Mouse (Mus musculus) adrenal gland, adult 10 weeks (tissue): ENCODE results near the gene B3gat1. TPM values are rescaled to one million over a fixed set of nuclear protein-coding genes. Genes with fewer than 3 reads are reported as not detected.

Experiments used
- polyA plus RNA-seq: library from polyadenylated mRNA; stranded (reverse); fragments of 350-450 nt; fragmentation: Illumina TruSeq; extraction: RNeasy Lipid Tissue Mini Kit (QIAGEN cat#74804); gene quantifications from one replicate; pipeline ENCODE4 v1.2.3, GENCODE M21; 2014; ENCODE audit warnings: low read depth, low replicate concordance

The B3gat1 gene
- polyA plus RNA-seq, result 0.29 TPM

DNA sequence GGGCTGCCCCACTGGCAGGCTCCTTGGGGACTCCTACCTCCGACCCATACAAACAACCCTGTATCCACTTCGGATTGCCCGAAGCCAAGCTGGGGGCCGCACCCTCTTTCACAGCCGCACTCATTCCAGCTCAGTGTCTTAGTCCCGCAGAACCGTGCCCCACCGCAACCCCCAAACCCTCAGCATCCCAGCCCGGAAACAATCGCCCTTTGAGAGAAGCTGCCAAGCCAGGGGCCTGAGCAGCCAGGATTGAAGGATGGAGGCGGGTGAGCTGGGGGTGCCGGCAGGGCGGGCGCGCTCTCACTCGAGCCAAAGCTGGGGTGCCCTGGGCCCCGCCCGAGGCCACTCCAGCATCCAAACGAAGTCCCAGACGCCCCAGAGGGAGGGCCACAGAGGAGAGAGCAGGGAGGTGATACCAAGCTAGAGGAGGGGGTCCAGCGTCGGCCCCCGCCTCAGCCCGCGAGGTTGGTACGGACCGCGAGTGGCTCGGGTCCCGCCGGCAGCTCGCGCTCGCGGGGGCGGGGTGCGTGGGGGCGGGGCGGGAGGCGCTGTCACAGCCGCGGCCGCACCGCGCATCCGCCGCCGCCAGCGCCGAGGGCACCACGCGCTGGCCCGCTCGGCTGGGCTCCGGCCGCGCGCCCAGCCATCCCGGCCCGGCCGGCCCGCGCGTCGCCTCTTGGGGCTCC is at the start of gene B3gat1:
Gene B3gat1, plus strand, starts transcription at position 523 of the 686 bp plus-strand sequence.

DNA sequence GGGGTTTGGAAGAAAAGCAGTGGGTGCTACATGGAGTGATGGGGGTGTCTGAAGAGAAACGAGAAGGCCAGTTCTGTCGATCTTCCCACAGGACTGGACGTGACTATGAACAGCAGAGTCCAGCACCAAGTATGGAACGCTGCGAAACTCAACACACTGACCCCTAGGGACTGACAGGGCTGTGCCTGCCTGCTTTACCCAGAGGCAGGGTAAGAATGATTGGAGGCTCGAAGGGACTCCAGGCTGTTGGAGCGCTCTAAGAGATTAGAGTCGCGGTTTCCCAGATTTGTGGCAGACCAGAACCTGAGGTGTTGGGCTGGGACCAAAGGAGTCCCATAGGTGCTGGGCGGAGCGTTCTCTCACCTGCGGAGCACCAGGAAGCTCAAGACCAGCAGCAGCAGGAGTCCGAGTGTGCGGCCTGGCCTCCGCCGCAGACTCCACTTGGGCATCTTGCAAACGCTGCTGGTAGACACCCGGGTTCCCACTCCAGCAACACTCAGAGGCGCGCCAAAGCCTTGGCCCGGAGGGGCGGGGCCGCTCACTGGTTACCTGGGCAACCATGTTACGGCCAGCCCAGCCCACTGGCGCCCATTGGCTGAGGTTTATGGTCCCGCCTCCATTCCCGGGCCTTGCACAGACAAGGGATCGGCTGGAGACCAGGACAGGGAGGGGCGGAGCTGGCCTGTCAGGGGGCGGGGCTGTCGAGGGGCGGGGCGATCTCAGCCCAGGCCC is 72.6 kb downstream of the B3gat1 start, which contains the start of gene Glb1l2:
Gene Glb1l2, minus strand, starts transcription at position 534 of the 732 bp plus-strand sequence.

Other genes starting within 250 kb of the B3gat1 start
- gene Glb1l2, start 72.7 kb downstream of the B3gat1 start, polyA plus RNA-seq, result 13.3 TPM
- gene Glb1l3, start 127.2 kb downstream of the B3gat1 start, polyA plus RNA-seq, result 5.3 TPM
- gene Gm1110, start 189.4 kb downstream of the B3gat1 start, polyA plus RNA-seq, result 0.35 TPM